23 mouse cellular contexts compared by ENCODE assay signal in genomic region chr17:11617552-11617951, GRCm38 (mm10).
"Had no signal": no experiment of that assay in that cellular context is flagged by ENCODE, and none has a peak within 500 bp of the region (broad histone marks: within the 10 kb centered on the region; RNA-seq: fewer than 3 reads in every experiment).

No protein-coding gene starts in this region.

- H3K9ac ChIP-seq: kidney, embryonic 15.5 days; limb, embryonic 13.5 days; liver, embryonic 12.5 days; liver, embryonic 15.5 days; lung, embryonic 15.5 days; midbrain, embryonic 13.5 days; neural tube, embryonic 13.5 days had no signal

- H3K36me3 ChIP-seq: kidney, embryonic 15.5 days; limb, embryonic 10.5 days; limb, embryonic 13.5 days; liver, embryonic 12.5 days; liver, embryonic 15.5 days; lung, embryonic 15.5 days; midbrain, embryonic 10.5 days; midbrain, embryonic 13.5 days; neural tube, embryonic 13.5 days had no signal

- H3K4me3 ChIP-seq: kidney, embryonic 15.5 days; limb, embryonic 10.5 days; limb, embryonic 13.5 days; liver, embryonic 12.5 days; liver, embryonic 15.5 days; lung, embryonic 15.5 days; megakaryocyte, embryonic 14.5 days; midbrain, embryonic 10.5 days; midbrain, embryonic 13.5 days; myocyte; neural tube, embryonic 13.5 days had no signal

- H3K27me3 ChIP-seq: kidney, embryonic 15.5 days; lung, embryonic 15.5 days; megakaryocyte, embryonic 14.5 days; midbrain, embryonic 13.5 days; neural tube, embryonic 13.5 days had no signal

- DNase-seq: kidney, adult 8-10 months; kidney, postnatal 10 days; kidney, postnatal 36 days; layer of hippocampus, postnatal 36 days; liver; lung, adult 18-20 months; lung, postnatal 10 days; lung, postnatal 36 days; retina, postnatal 1 day; thymus, adult 18-20 months; thymus, postnatal 36 days had no signal

- H3K4me2 ChIP-seq: kidney, embryonic 15.5 days; limb, embryonic 13.5 days; liver, embryonic 12.5 days; liver, embryonic 15.5 days; lung, embryonic 15.5 days; midbrain, embryonic 13.5 days; neural tube, embryonic 13.5 days had no signal

- H3K4me1 ChIP-seq: limb, embryonic 10.5 days; liver, embryonic 12.5 days; liver, embryonic 15.5 days; megakaryocyte, embryonic 14.5 days had no signal

- H3K9me3 ChIP-seq: kidney, embryonic 15.5 days; limb, embryonic 10.5 days; limb, embryonic 13.5 days; liver, embryonic 12.5 days; liver, embryonic 15.5 days; lung, embryonic 15.5 days; midbrain, embryonic 10.5 days; midbrain, embryonic 13.5 days; neural tube, embryonic 13.5 days had no signal

- ATAC-seq: liver, embryonic 12.5 days; midbrain, embryonic 13.5 days; midbrain, embryonic 16.5 days had no signal

- H3K27ac ChIP-seq: kidney, embryonic 15.5 days; limb, embryonic 10.5 days; limb, embryonic 13.5 days; liver, embryonic 12.5 days; liver, embryonic 15.5 days; lung, embryonic 15.5 days; midbrain, embryonic 10.5 days; midbrain, embryonic 13.5 days; neural tube, embryonic 13.5 days had no signal
